Mouse (Mus musculus): ENCODE measurements at regions not wholly inside any gene's neighbourhood (a gene's known extent, or its start where the extent isn't known, plus 50 kb on each side); places are given as distances from the start of the nearest gene placed in this dataset.

GRCm38 (mm10) chr16:87645526-87646434, 53.0 kb upstream of the Bach1 start:
- DNase-seq (ENCODE audit: low spot score) = peak; percentile 22

DNA sequence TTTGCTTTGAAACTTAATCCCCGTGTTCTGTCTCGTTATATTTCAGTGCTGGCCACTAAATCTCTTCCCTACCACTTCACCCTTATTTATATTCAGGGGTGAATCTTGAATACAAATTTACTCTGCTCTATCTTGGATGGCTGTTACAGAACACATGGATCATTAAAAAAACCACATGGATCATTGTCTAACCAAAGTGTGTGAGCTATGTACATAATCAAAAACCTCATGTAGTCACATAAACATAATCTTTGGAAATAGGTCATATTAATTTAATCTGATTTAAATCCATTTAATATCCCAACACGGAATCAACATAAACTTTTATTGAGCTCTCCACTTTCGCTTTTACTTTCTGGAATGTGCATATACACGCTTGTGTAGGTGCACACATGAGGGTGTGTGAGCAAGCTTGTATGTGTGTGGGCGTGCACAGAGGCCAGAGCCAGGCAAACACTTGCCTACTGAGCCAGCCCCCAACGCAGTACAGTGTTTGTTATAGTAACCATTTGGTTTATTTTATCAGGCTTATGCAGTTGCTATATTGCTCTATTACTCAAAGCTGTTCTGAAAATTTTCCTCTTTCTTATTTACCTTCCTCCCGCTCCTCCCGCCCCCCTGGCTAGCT, 52.2 kb upstream of the Bach1 start:
- no peak for DNase-seq (ENCODE audit: low spot score)

Measured in embryo, embryonic 10 days (tissue).